ENCODE assay signal across 19 mouse cellular contexts in the genomic region with DNA sequence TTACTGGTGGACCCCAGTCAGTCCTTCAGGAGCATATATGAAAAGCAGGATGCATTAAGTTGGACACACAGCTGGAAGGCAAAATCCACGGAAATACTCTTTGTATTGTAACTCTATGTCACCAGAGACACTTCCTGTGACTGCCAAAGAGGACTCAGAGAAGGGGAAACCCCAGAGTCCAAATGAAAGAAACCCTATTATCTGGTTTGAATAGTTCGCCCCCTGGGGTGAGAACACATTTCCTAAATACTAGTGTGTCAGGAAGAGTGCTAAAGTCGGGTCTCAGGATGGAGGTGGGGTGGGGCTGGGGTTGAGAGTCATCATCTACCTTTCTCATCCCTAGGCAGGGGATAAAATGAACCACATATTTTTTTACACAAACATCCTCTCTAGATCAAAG. TPM values are rescaled to one million over a fixed set of nuclear protein-coding genes. Genes with fewer than 3 reads are reported as not detected.
DNase-seq lines count a peak whose midpoint lies in the region; ATAC-seq and TF ChIP-seq lines count a peak whose summit lies in the region.
"Had no signal": no experiment of that assay in that cellular context is flagged by ENCODE, and none has a peak within 500 bp of the region (broad histone marks: within the 10 kb centered on the region; RNA-seq: fewer than 3 reads in every experiment).

No protein-coding gene starts in this region.

- peak; percentile 50 for DNase-seq in heart, adult 11 months
- DNase-seq in heart, postnatal 14 days, result no peak
- DNase-seq in lung, postnatal 0 days (ENCODE audit: low spot score), result no peak
- DNase-seq in lung, postnatal 14 days, result no peak
- peak; percentile 47 for DNase-seq in ZHBTc4 (ENCODE audit: low read depth, low spot score)
- no peak for DNase-seq in layer of hippocampus, adult 18-20 months (ENCODE audit: low spot score in 2 of 2)
- DNase-seq in adrenal gland, adult 18-20 months (ENCODE audit: low spot score in 2 of 2), result no peak
- DNase-seq: adrenal gland, postnatal 14 days; cerebellum, adult 11-12 months; cerebellum, adult 9-10 months; cerebellum, postnatal 25 days; forebrain, postnatal 0 days; gastrocnemius, postnatal 14 days; heart, postnatal 36 days had no signal

- H3K4me2 ChIP-seq in lung, postnatal 0 days (replicated peaks; ENCODE audit: low read depth, low read length), result no peak overlapping the region
- H3K4me2 ChIP-seq: embryonic facial prominence, embryonic 12.5 days; forebrain, embryonic 12.5 days; heart, embryonic 12.5 days; intestine, embryonic 15.5 days had no signal

- no peaks in the 10 kb centered on the region for H3K9me3 ChIP-seq in lung, postnatal 0 days (ENCODE audit: low read length)
- H3K9me3 ChIP-seq: embryonic facial prominence, embryonic 12.5 days; forebrain, embryonic 12.5 days; heart, embryonic 12.5 days; intestine, embryonic 15.5 days had no signal

- no peaks in the 10 kb centered on the region for H3K4me1 ChIP-seq in lung, postnatal 0 days (ENCODE audit: insufficient read depth, low read depth, low read length)
- H3K4me1 ChIP-seq: embryonic facial prominence, embryonic 12.5 days; forebrain, embryonic 12.5 days; intestine, embryonic 15.5 days had no signal

- H3K4me3 ChIP-seq in lung, postnatal 0 days (ENCODE audit: low read depth, low read length), result no peak overlapping the region
- H3K4me3 ChIP-seq: embryonic facial prominence, embryonic 12.5 days; forebrain, embryonic 12.5 days; heart, embryonic 12.5 days; intestine, embryonic 15.5 days had no signal

- peak; percentile 9; the same call in 1 of the 2 replicates for TF ChIP-seq CTCF in lung, postnatal 0 days (IDR thresholded peaks at IDR 0.05)

- no peak overlapping the region for H3K9ac ChIP-seq in lung, postnatal 0 days (replicated peaks; ENCODE audit: low read depth)
- H3K9ac ChIP-seq: embryonic facial prominence, embryonic 12.5 days; forebrain, embryonic 12.5 days; forebrain, postnatal 0 days; heart, embryonic 12.5 days; intestine, embryonic 15.5 days had no signal

- 38% methylated on average over 3 of the region's 3 CpGs for WGBS in lung, postnatal 0 days

- no peaks in the 10 kb centered on the region for H3K27me3 ChIP-seq in lung, postnatal 0 days (replicated peaks; ENCODE audit: insufficient read depth, low read length)
- H3K27me3 ChIP-seq: embryonic facial prominence, embryonic 12.5 days; forebrain, embryonic 12.5 days; heart, embryonic 12.5 days; intestine, embryonic 15.5 days had no signal

- intact Hi-C loops in heart, postnatal 14 days (cut with DNase I), result no loop called here

- no peak for ATAC-seq in lung, postnatal 0 days
- ATAC-seq: forebrain, postnatal 0 days; hindbrain, postnatal 0 days; intestine, embryonic 15.5 days had no signal

- H3K27ac ChIP-seq in lung, postnatal 0 days (ENCODE audit: low read length), result no peak overlapping the region
- H3K27ac ChIP-seq: embryonic facial prominence, embryonic 12.5 days; forebrain, embryonic 12.5 days; hindbrain, postnatal 0 days had no signal

- no peak for TF ChIP-seq EP300 in lung, postnatal 0 days (IDR thresholded peaks at IDR 0.05)

- no peaks in the 10 kb centered on the region for H3K36me3 ChIP-seq in lung, postnatal 0 days (ENCODE audit: insufficient read depth, low read length)
- H3K36me3 ChIP-seq: embryonic facial prominence, embryonic 12.5 days; forebrain, embryonic 12.5 days; intestine, embryonic 15.5 days had no signal

RNA-seq across cellular contexts. Expression of a gene that starts 25.8 kb away (rescaled TPM):
- total RNA-seq in heart, postnatal 14 days (2021), result 10 to 100 TPM; 18.8 TPM
- polyA plus RNA-seq in lung, postnatal 0 days (2015; fragmentation: Nextera tagmentation; extraction: Ambion mirVana), result 30.7 and 44.3 TPM in 2 replicates
- total RNA-seq in layer of hippocampus, adult 18-20 months (2021), result 10 to 100 TPM; 11.3 to 13.2 TPM
- 10 to 100 TPM in 1 of 2 experiments, 1 to 10 TPM in 1; 4.3 to 12.2 TPM for total RNA-seq in adrenal gland, adult 18-20 months (2021)

Comparison
In these comparisons a context has a peak if more than half of its experiments do, and no peak if none do; other contexts are left out.
1. DNase-seq: peak in heart, adult 11 months (single experiment) and ZHBTc4 (single experiment); none in heart, postnatal 14 days (0 of 2), lung, postnatal 0 days (single experiment), lung, postnatal 14 days (single experiment), layer of hippocampus, adult 18-20 months (0 of 2) and adrenal gland, adult 18-20 months (0 of 2).